ENCODE assay signal across 8 mouse cellular contexts in the genomic region with DNA sequence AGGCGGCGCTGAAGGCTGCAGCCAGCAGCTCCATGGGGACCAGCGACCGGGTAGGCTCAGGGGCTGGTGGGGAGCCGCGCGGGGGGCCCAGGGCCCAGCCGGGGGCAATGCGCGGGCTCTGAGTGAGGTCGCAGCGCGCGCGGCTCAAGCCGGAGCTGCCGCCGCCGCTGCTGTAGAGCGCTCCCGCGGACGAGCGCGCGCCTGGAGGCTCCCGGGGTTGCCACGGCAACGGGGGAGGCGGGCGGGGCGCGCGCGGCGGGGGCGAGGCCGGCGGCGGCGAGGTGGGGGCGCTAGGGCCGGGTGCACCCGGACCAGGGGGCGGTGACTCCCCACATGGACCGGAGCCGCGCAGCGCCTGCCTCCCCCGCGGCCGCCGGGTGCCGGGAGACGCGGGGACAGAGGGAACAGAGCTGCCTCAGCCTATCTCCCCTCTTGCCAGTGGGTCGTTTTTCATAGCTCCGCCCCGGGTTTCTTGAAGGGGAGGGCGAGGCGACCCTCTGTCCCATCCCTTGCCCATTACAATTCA. TPM values are rescaled to one million over a fixed set of nuclear protein-coding genes. Genes with fewer than 3 reads are reported as not detected.
DNase-seq lines count a peak whose midpoint lies in the region; ATAC-seq lines count a peak whose summit lies in the region.

No protein-coding gene starts in this region.

- no peaks in the 10 kb centered on the region for H3K4me1 ChIP-seq in embryonic facial prominence, embryonic 11.5 days (ENCODE audit: control insufficient read depth, insufficient read depth, low read length)
- peaks cover 12% of the 10 kb centered on the region for H3K4me1 ChIP-seq in hindbrain, embryonic 12.5 days
- peaks cover 6% of the 10 kb centered on the region for H3K4me1 ChIP-seq in limb, embryonic 11.5 days (ENCODE audit: control insufficient read depth, insufficient read depth, low read length)

- peaks cover 29% of the 10 kb centered on the region for H3K27me3 ChIP-seq in embryonic facial prominence, embryonic 11.5 days (ENCODE audit: control insufficient read depth, insufficient read depth, low read length)
- peaks cover 43% of the 10 kb centered on the region for H3K27me3 ChIP-seq in hindbrain, embryonic 12.5 days
- H3K27me3 ChIP-seq in limb, embryonic 11.5 days (ENCODE audit: control insufficient read depth, insufficient read depth, low read length) = peaks cover 40% of the 10 kb centered on the region

- H3K4me3 ChIP-seq in embryonic facial prominence, embryonic 11.5 days (ENCODE audit: low read depth, low read length) = peak overlapping the region; percentile 59
- peak overlapping the region; percentile 71 for H3K4me3 ChIP-seq in hindbrain, embryonic 12.5 days
- H3K4me3 ChIP-seq in limb, embryonic 11.5 days (ENCODE audit: low read depth, low read length) = peak overlapping the region; percentile 62

- WGBS in embryonic facial prominence, embryonic 11.5 days = under 1% methylated on average over 41 of the region's 61 CpGs
- 2% methylated on average over 33 of the region's 61 CpGs for WGBS in hindbrain, embryonic 12.5 days
- WGBS in limb, embryonic 11.5 days = under 1% methylated on average over 33 of the region's 61 CpGs

- DNase-seq in frontal cortex, postnatal 14 days (ENCODE audit: low spot score in 2 of 2) = no peak
- DNase-seq in R1 (ENCODE audit: low read depth, low spot score) = peak; percentile 53
- peak; percentile 71 for DNase-seq in embryonic facial prominence, embryonic 11.5 days (ENCODE audit: low spot score)
- DNase-seq in limb, embryonic 11.5 days (ENCODE audit: low spot score) = peak; percentile 65
- DNase-seq in naive thymus-derived CD4-positive, alpha-beta T cell, adult 2 months (ENCODE audit: low read depth) = peak; percentile 7
- peak; percentile 53 for DNase-seq in thymus, postnatal 14 days

- H3K9me3 ChIP-seq in embryonic facial prominence, embryonic 11.5 days (replicated peaks; ENCODE audit: control insufficient read depth, low read length) = no peaks in the 10 kb centered on the region
- H3K9me3 ChIP-seq in hindbrain, embryonic 12.5 days (replicated peaks) = no peaks in the 10 kb centered on the region
- no peaks in the 10 kb centered on the region for H3K9me3 ChIP-seq in limb, embryonic 11.5 days (ENCODE audit: control insufficient read depth, low read length)

- peak overlapping the region; percentile 47 for H3K9ac ChIP-seq in embryonic facial prominence, embryonic 11.5 days (replicated peaks; ENCODE audit: low read length)
- peak overlapping the region; percentile 73 for H3K9ac ChIP-seq in hindbrain, embryonic 12.5 days
- peak overlapping the region; percentile 52 for H3K9ac ChIP-seq in limb, embryonic 11.5 days (ENCODE audit: low read length)

- no peaks in the 10 kb centered on the region for H3K36me3 ChIP-seq in embryonic facial prominence, embryonic 11.5 days (replicated peaks; ENCODE audit: control insufficient read depth, insufficient read depth, low read depth, low read length)
- no peaks in the 10 kb centered on the region for H3K36me3 ChIP-seq in hindbrain, embryonic 12.5 days
- H3K36me3 ChIP-seq in limb, embryonic 11.5 days (ENCODE audit: control insufficient read depth, insufficient read depth, low read length) = no peaks in the 10 kb centered on the region

- no peak overlapping the region for H3K27ac ChIP-seq in embryonic facial prominence, embryonic 11.5 days (replicated peaks; ENCODE audit: low read depth, low read length)
- no peak overlapping the region for H3K27ac ChIP-seq in hindbrain, embryonic 12.5 days
- H3K27ac ChIP-seq in limb, embryonic 11.5 days (replicated peaks; ENCODE audit: low read depth, low read length) = no peak overlapping the region

- peak; percentile 44 for ATAC-seq in frontal cortex, adult (ENCODE audit: low TSS enrichment)
- ATAC-seq in embryonic facial prominence, embryonic 11.5 days (replicated peaks; ENCODE audit: insufficient number of reproducible peaks, low FRiP score, low TSS enrichment, low read depth) = peak; percentile 78
- peak; percentile 90 for ATAC-seq in hindbrain, embryonic 12.5 days (ENCODE audit: low FRiP score)
- peak; percentile 72 for ATAC-seq in limb, embryonic 11.5 days (ENCODE audit: insufficient number of reproducible peaks, low FRiP score, low TSS enrichment, low read depth)

- H3K4me2 ChIP-seq in embryonic facial prominence, embryonic 11.5 days (ENCODE audit: low read depth, low read length) = peak overlapping the region; percentile 99
- H3K4me2 ChIP-seq in hindbrain, embryonic 12.5 days (replicated peaks) = peak overlapping the region; percentile 88
- peak overlapping the region; percentile 99 for H3K4me2 ChIP-seq in limb, embryonic 11.5 days (ENCODE audit: low read depth, severe bottlenecking)

RNA-seq across cellular contexts. Expression of gene Neu2, which starts 0.5 kb away (rescaled TPM):
- not detected in 2 replicates for polyA plus RNA-seq in embryonic facial prominence, embryonic 11.5 days (2014; fragmentation: Nextera tagmentation; extraction: Ambion mirVana)
- not detected in 2 replicates for polyA plus RNA-seq in hindbrain, embryonic 12.5 days (2016; fragmentation: Nextera tagmentation; extraction: Ambion mirVana)
- polyA plus RNA-seq in limb, embryonic 11.5 days (2014; fragmentation: Nextera tagmentation; extraction: Ambion mirVana) = not detected in 2 replicates

RNA-seq across cellular contexts. Expression of gene Snorc, which starts 40.2 kb away (rescaled TPM):
- polyA plus RNA-seq in embryonic facial prominence, embryonic 11.5 days (2014; fragmentation: Nextera tagmentation; extraction: Ambion mirVana) = 0.52 TPM in 1 of 2 replicates, not detected in the other
- polyA plus RNA-seq in hindbrain, embryonic 12.5 days (2016; fragmentation: Nextera tagmentation; extraction: Ambion mirVana) = 1.4 and 3.5 TPM in 2 replicates
- not detected in 2 replicates for polyA plus RNA-seq in limb, embryonic 11.5 days (2014; fragmentation: Nextera tagmentation; extraction: Ambion mirVana)

Comparison
In these comparisons a context has a peak if more than half of its experiments do, and no peak if none do; other contexts are left out.
1. DNase-seq: peak in R1 (single experiment), embryonic facial prominence, embryonic 11.5 days (single experiment), limb, embryonic 11.5 days (single experiment), naive thymus-derived CD4-positive, alpha-beta T cell, adult 2 months (single experiment) and thymus, postnatal 14 days (single experiment); none in frontal cortex, postnatal 14 days (0 of 2).
2. Peak in every context shown above with its lines, with median percentiles within 50 percentile points of each other: ATAC-seq, H3K4me2 ChIP-seq, H3K4me3 ChIP-seq and H3K9ac ChIP-seq.